Mouse (Mus musculus) liver, postnatal 0 days (tissue): Measurements from ENCODE around the gene Csl. TPM values are rescaled to one million over a fixed set of nuclear protein-coding genes. Genes with fewer than 3 reads are reported as not detected.

ENCODE experiments used
- ATAC-seq: fragments of 200-750 bp; cut with Nextera tagmentation; 2 replicates; pipeline ENCODE4 v1.8.0; 2017; ENCODE audit warnings: mild to moderate bottlenecking, moderate library complexity
- DNase-seq: peaks from one replicate; pipeline ENCODE4 v3.0.0-alpha.2; 2016
- H3K27ac ChIP-seq: fragments of 300-500 bp; sonication (generic); 2 replicates; pipeline ENCODE4 v1.5.1; 2014; ENCODE audit warnings: antibody characterized with exemption, moderate library complexity, mild to moderate bottlenecking, low read depth
- H3K27me3 ChIP-seq: fragments of 300-500 bp; sonication (generic); 2 replicates; pipeline ENCODE4 v1.6.1; 2014; ENCODE audit warnings: low read length, control low read depth, mixed read lengths; ENCODE audit not compliant: insufficient read depth
- H3K36me3 ChIP-seq: fragments of 300-500 bp; sonication (generic); replicated peaks from 2 replicates; pipeline ENCODE4 v1.6.1; 2014; ENCODE audit warnings: mild to moderate bottlenecking, control low read depth, low read length, moderate library complexity, mixed read lengths; ENCODE audit not compliant: insufficient read depth
- H3K4me1 ChIP-seq: fragments of 300-500 bp; sonication (generic); 2 replicates; pipeline ENCODE4 v1.6.1; 2014; ENCODE audit warnings: antibody characterized with exemption, mild to moderate bottlenecking, control low read depth; ENCODE audit not compliant: insufficient read depth
- H3K4me2 ChIP-seq: fragments of 300-500 bp; sonication (generic); 2 replicates; pipeline ENCODE4 v1.6.1; 2014; ENCODE audit warnings: low read depth, mild to moderate bottlenecking, low read length, moderate library complexity, mixed read lengths
- H3K4me3 ChIP-seq: fragments of 300-500 bp; sonication (generic); 2 replicates; pipeline ENCODE4 v1.5.1; 2014; ENCODE audit warnings: low read depth, low read length
- H3K9ac ChIP-seq: fragments of 300-500 bp; sonication (generic); replicated peaks from 2 replicates; pipeline ENCODE4 v1.6.1; 2014; ENCODE audit warnings: mild to moderate bottlenecking, moderate library complexity
- H3K9me3 ChIP-seq: fragments of 300-500 bp; sonication (generic); 2 replicates; pipeline ENCODE4 v1.6.1; 2016; ENCODE audit warnings: mild to moderate bottlenecking, control low read depth, low read length, mixed read lengths
- CTCF ChIP-seq: sonication (generic); IDR thresholded peaks from 2 replicates; pipeline ENCODE4 v1.5.1; 2016; ENCODE audit warnings: antibody characterized with exemption, low read depth
- EP300 ChIP-seq: IDR thresholded peaks from 2 replicates; pipeline ENCODE4 v1.6.1; 2016; ENCODE audit warnings: antibody characterized with exemption, low read depth, mild to moderate bottlenecking
- WGBS: fragments of 180-500 bp; shearing (Covaris S2); extraction: QIAGEN DNeasy Blood & Tissue Kit; methylation state at CpG from one replicate; pipeline ENCODE4 v1.1.7; 2014; ENCODE audit not compliant: insufficient replicate concordance; 5-methylcytosine and 5-hydroxymethylcytosine counted together
- polyA plus RNA-seq: library from polyadenylated mRNA; unstranded; fragments of >200 nt; fragmentation: Nextera tagmentation; extraction: Ambion mirVana; gene quantifications from 2 replicates; pipeline ENCODE4 v1.2.1, GENCODE M21; 2015

The Csl gene
- polyA plus RNA-seq, 1 experiment from 2014 or later, result not detected

DNA sequence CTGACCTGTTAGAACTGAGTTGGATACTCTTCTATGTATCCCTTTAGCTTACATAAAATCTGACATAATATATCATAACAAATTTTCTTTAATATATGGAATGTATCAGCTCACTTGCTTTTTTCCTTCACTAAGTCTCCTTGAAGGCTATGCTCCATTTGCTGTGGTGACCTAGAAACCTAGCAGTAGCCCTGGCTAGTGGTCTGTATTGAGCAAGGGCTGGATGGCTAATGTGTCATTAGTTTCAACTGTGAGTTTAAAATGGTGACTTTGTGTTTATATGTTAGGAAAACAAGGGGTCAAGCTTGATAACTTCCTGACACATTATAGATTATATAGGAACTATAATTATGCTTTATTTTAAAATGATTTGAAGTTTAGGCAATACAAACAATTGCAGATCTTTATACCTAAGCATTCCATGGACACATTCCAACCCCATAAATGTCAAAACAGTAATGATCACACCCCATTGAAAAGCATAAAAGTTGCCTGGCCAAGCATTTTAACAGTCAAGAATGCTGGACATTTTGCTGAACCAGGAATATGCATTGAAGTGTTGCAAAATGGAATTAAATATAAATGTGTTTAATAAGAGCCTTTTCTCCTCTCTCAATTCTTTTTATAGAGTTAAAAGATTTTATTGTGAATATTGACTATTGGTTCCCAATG, 17.7 kb downstream of the Csl start:
- no peak overlapping the region for H3K4me2 ChIP-seq
- TF ChIP-seq EP300 (no peak), CTCF (no peak)
- no peaks in the 10 kb centered on the region for H3K4me1 ChIP-seq
- H3K27ac ChIP-seq, result no peak overlapping the region
- DNase-seq (no peak), ATAC-seq (no peak)
- H3K27me3 ChIP-seq, result no peaks in the 10 kb centered on the region
- no peaks in the 10 kb centered on the region for H3K36me3 ChIP-seq
- H3K9ac ChIP-seq, result no peak overlapping the region
- H3K4me3 ChIP-seq, result no peak overlapping the region
- H3K9me3 ChIP-seq, result no peaks in the 10 kb centered on the region

GRCm38 (mm10) chr10:99713129-99713528, 46.3 kb downstream of the Csl start:
- Histone ChIP-seq H3K9me3 (no peaks in the 10 kb centered on the region), H3K4me1 (no peaks in the 10 kb centered on the region), H3K4me2 (no peak overlapping the region), H3K9ac (no peak overlapping the region), H3K4me3 (no peak overlapping the region), H3K27ac (no peak overlapping the region), H3K36me3 (no peaks in the 10 kb centered on the region), H3K27me3 (no peaks in the 10 kb centered on the region)
- ATAC-seq (no peak), DNase-seq (no peak)
- 43% methylated on average over 2 of the region's 2 CpGs for WGBS
- TF ChIP-seq EP300 (no peak), CTCF (no peak)

- Histone ChIP-seq H3K4me1 (no peaks in the 10 kb centered on the region), H3K9ac (no peak overlapping the region), H3K27me3 (no peaks in the 10 kb centered on the region), H3K36me3 (no peaks in the 10 kb centered on the region), H3K9me3 (no peaks in the 10 kb centered on the region), H3K27ac (no peak overlapping the region), H3K4me3 (no peak overlapping the region), H3K4me2 (no peak overlapping the region)
- TF ChIP-seq EP300 (no peak), CTCF (no peak)
- DNase-seq (no peak), ATAC-seq (no peak)
- WGBS, result 36% methylated on average over 1 of the region's 1 CpGs
Measured at GRCm38 (mm10) chr10:99711567-99711966, 47.9 kb downstream of the Csl start.
